Mouse (Mus musculus): ENCODE data around the gene Frk. TPM values are rescaled to one million over a fixed set of nuclear protein-coding genes. Genes with fewer than 3 reads are reported as not detected.

The Frk gene
- polyA plus RNA-seq, 1 experiment from 2014 or later: 10.4 TPM

DNA sequence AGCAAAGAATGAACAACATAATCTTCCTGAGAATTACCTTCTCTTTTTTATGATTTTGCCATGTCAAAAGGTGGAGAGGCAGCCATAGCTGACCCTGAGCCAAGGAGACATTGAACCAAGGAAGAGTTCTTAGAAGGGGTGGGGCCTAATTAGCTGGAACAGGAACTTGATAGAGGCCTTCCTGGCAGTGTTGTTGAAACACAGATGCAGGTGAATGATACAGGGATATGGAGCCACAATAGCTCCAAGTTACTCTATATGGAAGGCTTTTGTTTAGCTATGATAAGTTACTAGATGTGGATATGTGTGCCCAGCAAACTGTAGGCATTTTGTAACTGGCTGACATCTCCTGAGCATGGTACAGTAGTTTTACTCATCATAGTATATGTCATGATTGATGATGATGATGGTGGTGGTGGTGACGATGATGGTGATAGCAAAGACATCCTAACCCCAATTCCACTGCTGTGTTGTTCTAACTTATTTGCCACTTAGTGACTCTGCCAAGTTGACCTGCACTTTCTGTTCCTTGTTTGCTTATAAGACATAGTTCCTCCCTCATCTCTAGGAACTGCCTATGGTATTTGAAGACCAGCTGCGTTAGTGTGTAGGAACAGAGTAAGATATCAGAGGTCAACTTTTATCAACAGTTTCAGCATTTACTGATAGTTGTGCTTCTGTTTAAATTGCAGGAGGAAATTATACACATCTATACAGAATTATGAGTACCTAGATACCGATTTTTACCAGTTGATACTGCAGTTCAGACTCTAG is 58.7 kb downstream of the Frk start:
- DNase-seq (ENCODE audit: low spot score): no peak
- no peak overlapping the region for H3K4me3 ChIP-seq (ENCODE audit: low read depth, low read length)
- H3K9me3 ChIP-seq (ENCODE audit: control insufficient read depth, low read length): no peaks in the 10 kb centered on the region
- H3K27ac ChIP-seq (replicated peaks): no peak overlapping the region
- ATAC-seq (ENCODE audit: low FRiP score, low TSS enrichment): no peak
- TF ChIP-seq EP300 (optimal IDR thresholded peaks at IDR 0.05) (no peak), CTCF (IDR thresholded peaks at IDR 0.05; ENCODE audit: low read depth) (no peak)
- no peaks in the 10 kb centered on the region for H3K36me3 ChIP-seq (ENCODE audit: control insufficient read depth, insufficient read depth, low read length)
- no peak overlapping the region for H3K4me2 ChIP-seq (replicated peaks; ENCODE audit: low read depth)
- no peaks in the 10 kb centered on the region for H3K4me1 ChIP-seq (replicated peaks; ENCODE audit: control insufficient read depth, insufficient read depth)
- WGBS: 69% methylated on average over 3 of the region's 3 CpGs
- H3K27me3 ChIP-seq (ENCODE audit: control insufficient read depth, insufficient read depth, low read length): no peaks in the 10 kb centered on the region
- no peak overlapping the region for H3K9ac ChIP-seq (ENCODE audit: low read length)

DNA sequence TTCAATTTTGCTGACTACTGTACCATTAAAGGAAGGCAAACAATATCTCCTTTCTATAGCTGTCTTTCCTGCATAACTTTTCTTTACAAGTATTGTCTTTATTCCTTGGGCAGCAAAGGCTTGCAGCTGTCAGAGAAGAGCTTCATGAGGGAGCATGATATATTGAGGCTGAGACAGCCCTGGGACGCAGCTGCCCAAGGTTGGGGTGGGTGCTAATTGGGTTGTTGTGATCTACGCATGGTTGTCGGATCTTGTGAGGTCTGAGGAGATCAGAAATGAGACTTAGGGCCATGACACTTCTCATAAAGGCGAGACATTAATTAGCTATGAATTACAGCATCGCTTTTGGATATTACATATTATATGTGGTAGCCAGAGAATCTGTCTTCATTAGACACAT is 67.4 kb downstream of the Frk start:
- Histone ChIP-seq H3K27me3 (ENCODE audit: control insufficient read depth, insufficient read depth, low read length) (no peaks in the 10 kb centered on the region), H3K27ac (replicated peaks) (no peak overlapping the region), H3K9ac (ENCODE audit: low read length) (no peak overlapping the region), H3K4me1 (replicated peaks; ENCODE audit: control insufficient read depth, insufficient read depth) (no peaks in the 10 kb centered on the region), H3K9me3 (ENCODE audit: control insufficient read depth, low read length) (no peaks in the 10 kb centered on the region), H3K4me3 (ENCODE audit: low read depth, low read length) (no peak overlapping the region), H3K4me2 (replicated peaks; ENCODE audit: low read depth) (no peak overlapping the region), H3K36me3 (ENCODE audit: control insufficient read depth, insufficient read depth, low read length) (no peaks in the 10 kb centered on the region)
- ATAC-seq (ENCODE audit: low FRiP score, low TSS enrichment) (no peak), DNase-seq (ENCODE audit: low spot score) (no peak)
- 79% methylated on average over 5 of the region's 5 CpGs for WGBS
- TF ChIP-seq EP300 (optimal IDR thresholded peaks at IDR 0.05) (no peak), CTCF (IDR thresholded peaks at IDR 0.05; ENCODE audit: low read depth) (no peak)

DNA sequence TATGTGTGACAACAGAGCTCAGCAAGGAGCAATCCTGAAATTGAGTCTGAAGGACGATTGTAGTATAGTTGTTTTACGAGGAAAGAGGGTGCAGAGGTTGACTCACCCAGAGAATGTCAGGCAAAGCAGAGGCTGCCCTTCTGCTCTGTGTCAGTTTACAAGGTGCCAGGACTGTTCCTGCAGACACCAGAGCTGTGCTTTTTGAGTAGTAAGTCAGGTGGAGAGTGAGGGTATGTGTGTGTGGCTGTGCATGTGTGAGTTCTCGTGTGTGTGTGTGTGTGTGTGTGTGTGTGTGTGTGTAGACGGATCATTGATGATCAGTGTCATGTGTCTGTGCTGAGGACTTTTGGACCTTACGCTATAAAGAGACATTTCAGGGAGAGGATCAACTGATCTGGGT is 68.4 kb downstream of the Frk start:
- H3K9me3 ChIP-seq (ENCODE audit: control insufficient read depth, low read length): no peaks in the 10 kb centered on the region
- H3K9ac ChIP-seq (ENCODE audit: low read length): no peak overlapping the region
- no peak for ATAC-seq (ENCODE audit: low FRiP score, low TSS enrichment)
- no peaks in the 10 kb centered on the region for H3K4me1 ChIP-seq (replicated peaks; ENCODE audit: control insufficient read depth, insufficient read depth)
- H3K4me3 ChIP-seq (ENCODE audit: low read depth, low read length): no peak overlapping the region
- H3K27me3 ChIP-seq (ENCODE audit: control insufficient read depth, insufficient read depth, low read length): no peaks in the 10 kb centered on the region
- no peak for TF ChIP-seq EP300 (optimal IDR thresholded peaks at IDR 0.05)
- no peak for TF ChIP-seq CTCF (IDR thresholded peaks at IDR 0.05; ENCODE audit: low read depth)
- H3K36me3 ChIP-seq (ENCODE audit: control insufficient read depth, insufficient read depth, low read length): no peaks in the 10 kb centered on the region
- DNase-seq (ENCODE audit: low spot score): no peak
- 76% methylated on average over 5 of the region's 5 CpGs for WGBS
- no peak overlapping the region for H3K4me2 ChIP-seq (replicated peaks; ENCODE audit: low read depth)
- H3K27ac ChIP-seq (replicated peaks): no peak overlapping the region

DNA sequence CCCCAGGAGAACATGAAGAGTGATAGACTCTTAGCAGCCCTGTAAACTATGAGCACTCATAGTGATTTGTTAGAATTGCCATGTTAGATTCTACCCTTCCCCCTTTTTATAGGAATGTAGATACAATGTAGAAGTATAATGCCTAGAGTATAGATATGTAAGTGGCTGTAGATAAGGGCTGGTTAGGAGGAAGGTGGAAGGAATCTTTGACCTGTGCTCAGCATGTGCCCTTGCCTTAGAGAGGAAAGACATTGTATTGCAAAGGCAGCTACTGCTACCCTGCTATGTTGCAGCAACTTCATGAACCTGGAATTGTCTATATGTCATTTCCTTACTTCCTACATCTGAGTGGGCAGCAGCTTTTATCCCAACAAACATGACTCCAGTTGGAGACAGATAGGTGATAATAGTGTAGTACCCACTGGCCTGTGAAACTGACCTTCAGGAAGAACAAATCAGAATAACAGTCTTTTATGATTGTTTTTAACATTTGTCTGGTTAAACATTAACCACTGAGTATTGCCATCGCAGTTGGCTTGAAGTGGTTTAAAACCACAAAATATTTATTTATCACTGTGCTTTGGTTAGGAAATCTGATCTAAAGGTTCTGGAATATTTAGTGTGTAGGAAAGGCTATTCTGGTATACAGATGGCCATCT is 80.4 kb downstream of the Frk start:
- Histone ChIP-seq H3K36me3 (ENCODE audit: control insufficient read depth, insufficient read depth, low read length) (no peaks in the 10 kb centered on the region), H3K27me3 (ENCODE audit: control insufficient read depth, insufficient read depth, low read length) (no peaks in the 10 kb centered on the region), H3K4me1 (replicated peaks; ENCODE audit: control insufficient read depth, insufficient read depth) (no peaks in the 10 kb centered on the region), H3K4me2 (replicated peaks; ENCODE audit: low read depth) (no peak overlapping the region), H3K27ac (replicated peaks) (no peak overlapping the region), H3K9ac (ENCODE audit: low read length) (no peak overlapping the region), H3K4me3 (ENCODE audit: low read depth, low read length) (no peak overlapping the region), H3K9me3 (ENCODE audit: control insufficient read depth, low read length) (no peaks in the 10 kb centered on the region)
- WGBS: 68% methylated on average over 1 of the region's 1 CpGs
- no peak for TF ChIP-seq CTCF (IDR thresholded peaks at IDR 0.05; ENCODE audit: low read depth)
- TF ChIP-seq EP300 (optimal IDR thresholded peaks at IDR 0.05): no peak
- ATAC-seq (ENCODE audit: low FRiP score, low TSS enrichment) (no peak), DNase-seq (ENCODE audit: low spot score) (no peak)

DNA sequence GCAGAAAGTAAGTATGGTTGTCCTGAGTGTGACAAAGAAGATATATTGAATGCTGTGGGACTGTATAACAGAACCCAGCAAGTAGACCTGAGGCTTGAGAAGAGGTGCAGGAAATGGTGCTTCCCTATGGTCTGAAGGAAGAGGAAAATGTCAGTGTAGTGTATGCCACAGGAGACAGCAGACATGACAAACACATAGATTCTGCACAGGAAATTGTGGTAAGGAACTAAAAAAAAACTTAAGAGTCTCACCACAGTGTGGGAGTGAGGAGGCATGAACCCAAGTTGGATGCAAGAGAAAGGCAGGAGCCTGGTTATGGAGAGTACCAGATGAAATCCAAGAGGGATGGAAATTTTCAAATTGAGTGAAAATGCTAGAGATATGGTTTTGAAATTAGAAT is 132.3 kb downstream of the Frk start:
- Histone ChIP-seq H3K9me3 (ENCODE audit: control insufficient read depth, low read length) (no peaks in the 10 kb centered on the region), H3K4me1 (replicated peaks; ENCODE audit: control insufficient read depth, insufficient read depth) (no peaks in the 10 kb centered on the region), H3K36me3 (ENCODE audit: control insufficient read depth, insufficient read depth, low read length) (no peaks in the 10 kb centered on the region), H3K4me2 (replicated peaks; ENCODE audit: low read depth) (no peak overlapping the region), H3K27me3 (ENCODE audit: control insufficient read depth, insufficient read depth, low read length) (no peaks in the 10 kb centered on the region), H3K27ac (replicated peaks) (no peak overlapping the region), H3K9ac (ENCODE audit: low read length) (no peak overlapping the region), H3K4me3 (ENCODE audit: low read depth, low read length) (no peak overlapping the region)
- ATAC-seq (ENCODE audit: low FRiP score, low TSS enrichment) (no peak), DNase-seq (ENCODE audit: low spot score) (no peak)
- no peak for TF ChIP-seq CTCF (IDR thresholded peaks at IDR 0.05; ENCODE audit: low read depth)
- TF ChIP-seq EP300 (optimal IDR thresholded peaks at IDR 0.05): no peak

DNA sequence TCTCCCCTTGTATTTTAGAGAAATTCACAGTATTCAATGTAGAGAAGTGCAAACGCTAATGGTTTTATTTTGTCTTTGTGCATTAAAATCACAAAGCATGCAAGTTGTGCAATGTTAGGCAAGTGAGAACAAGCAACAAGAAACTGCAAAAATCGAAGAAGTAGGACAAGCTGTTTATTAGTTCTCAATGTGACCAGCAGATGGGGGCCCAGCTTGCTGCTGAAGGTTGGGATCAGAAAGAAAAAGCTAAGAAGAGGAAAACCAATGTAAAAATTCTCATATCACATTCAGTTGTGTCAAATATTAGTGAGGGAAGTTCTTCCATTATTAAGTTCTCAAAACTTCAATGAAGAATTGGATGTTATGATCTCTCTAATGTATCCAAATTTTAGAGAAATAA is 134.0 kb downstream of the Frk start:
- Histone ChIP-seq H3K9me3 (ENCODE audit: control insufficient read depth, low read length) (no peaks in the 10 kb centered on the region), H3K4me2 (replicated peaks; ENCODE audit: low read depth) (no peak overlapping the region), H3K4me1 (replicated peaks; ENCODE audit: control insufficient read depth, insufficient read depth) (no peaks in the 10 kb centered on the region), H3K9ac (ENCODE audit: low read length) (no peak overlapping the region), H3K36me3 (ENCODE audit: control insufficient read depth, insufficient read depth, low read length) (no peaks in the 10 kb centered on the region), H3K27ac (replicated peaks) (no peak overlapping the region), H3K4me3 (ENCODE audit: low read depth, low read length) (no peak overlapping the region), H3K27me3 (ENCODE audit: control insufficient read depth, insufficient read depth, low read length) (no peaks in the 10 kb centered on the region)
- WGBS: 42% methylated on average over 2 of the region's 2 CpGs
- TF ChIP-seq EP300 (optimal IDR thresholded peaks at IDR 0.05): no peak
- TF ChIP-seq CTCF (IDR thresholded peaks at IDR 0.05; ENCODE audit: low read depth): peak; percentile 68
- no peak for ATAC-seq (ENCODE audit: low FRiP score, low TSS enrichment)
- DNase-seq (ENCODE audit: low spot score): no peak
